In the genomic region with DNA sequence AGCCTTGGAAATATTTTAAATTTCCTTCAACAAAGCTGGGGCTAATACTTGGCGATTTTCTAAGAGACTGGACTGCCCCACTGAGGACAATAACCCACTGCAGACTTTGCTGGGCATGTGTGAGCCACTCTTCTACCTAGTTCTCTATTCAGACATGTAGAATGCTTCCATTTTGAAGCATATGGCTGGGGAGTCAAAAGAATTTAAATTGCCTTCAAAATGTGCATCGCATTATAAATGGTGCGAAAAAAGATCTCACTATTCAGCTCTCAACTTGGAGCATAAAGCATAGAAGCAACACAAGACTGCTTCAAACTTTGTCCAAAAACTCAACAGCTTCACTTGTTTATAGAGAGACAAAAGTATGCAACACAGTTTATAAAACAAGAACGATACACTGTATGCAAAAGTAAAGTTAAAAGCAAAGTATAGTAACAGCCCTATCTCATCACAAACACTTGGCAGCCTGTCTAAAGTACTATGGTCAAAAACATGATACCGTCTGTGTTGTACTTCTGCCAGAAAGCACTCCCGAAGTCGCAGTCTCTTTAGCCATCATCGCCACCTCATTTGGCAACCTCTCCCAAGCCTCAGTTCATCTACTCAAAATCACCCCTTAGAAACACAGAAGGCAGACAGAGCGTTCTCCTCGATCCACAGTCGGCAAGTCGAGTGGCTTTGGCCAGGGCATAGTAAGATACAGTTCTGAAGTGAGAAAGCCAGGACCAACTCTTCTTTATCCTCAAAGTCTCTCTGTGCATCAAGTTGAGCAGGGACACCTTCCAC, we compare ENCODE assay signal across 9 mouse cellular contexts.
DNase-seq lines count a peak whose midpoint lies in the region; ATAC-seq lines count a peak whose summit lies in the region.
"Had no signal": no experiment of that assay in that cellular context is flagged by ENCODE, and none has a peak within 500 bp of the region (broad histone marks: within the 10 kb centered on the region; RNA-seq: fewer than 3 reads in every experiment).

No protein-coding gene starts in this region.

- H3K9me3 ChIP-seq in kidney, embryonic 16.5 days (ENCODE audit: low read length), result no peaks in the 10 kb centered on the region
- H3K9me3 ChIP-seq in kidney, embryonic 15.5 days (replicated peaks), result no peaks in the 10 kb centered on the region
- no peaks in the 10 kb centered on the region for H3K9me3 ChIP-seq in forebrain, embryonic 14.5 days (replicated peaks; ENCODE audit: control insufficient read depth, low read length)
- H3K9me3 ChIP-seq in heart, embryonic 15.5 days (replicated peaks), result no peaks in the 10 kb centered on the region

- 82% methylated on average over 12 of the region's 12 CpGs for WGBS in kidney, embryonic 16.5 days
- WGBS in kidney, embryonic 15.5 days, result 80% methylated on average over 12 of the region's 12 CpGs
- WGBS in forebrain, embryonic 14.5 days, result 35% methylated on average over 12 of the region's 12 CpGs
- WGBS in heart, embryonic 15.5 days, result 28% methylated on average over 12 of the region's 12 CpGs

- no peak overlapping the region for H3K4me2 ChIP-seq in kidney, embryonic 16.5 days (replicated peaks; ENCODE audit: low read depth, low read length)
- no peak overlapping the region for H3K4me2 ChIP-seq in kidney, embryonic 15.5 days
- H3K4me2 ChIP-seq in forebrain, embryonic 14.5 days (ENCODE audit: low read length), result no peak overlapping the region
- peak overlapping the region; percentile 39 for H3K4me2 ChIP-seq in heart, embryonic 15.5 days

- H3K4me3 ChIP-seq in kidney, embryonic 16.5 days (ENCODE audit: low read length), result no peak overlapping the region
- no peak overlapping the region for H3K4me3 ChIP-seq in kidney, embryonic 15.5 days (replicated peaks)
- no peak overlapping the region for H3K4me3 ChIP-seq in forebrain, embryonic 14.5 days (ENCODE audit: low read depth, low read length)
- no peak overlapping the region for H3K4me3 ChIP-seq in heart, embryonic 15.5 days

- no peaks in the 10 kb centered on the region for H3K36me3 ChIP-seq in kidney, embryonic 16.5 days (ENCODE audit: insufficient read depth, low read length)
- H3K36me3 ChIP-seq in kidney, embryonic 15.5 days, result no peaks in the 10 kb centered on the region
- no peaks in the 10 kb centered on the region for H3K36me3 ChIP-seq in forebrain, embryonic 14.5 days (ENCODE audit: control insufficient read depth, insufficient read depth, low read length)
- no peaks in the 10 kb centered on the region for H3K36me3 ChIP-seq in heart, embryonic 15.5 days

- ATAC-seq in kidney, embryonic 16.5 days (ENCODE audit: low FRiP score, low TSS enrichment), result no peak
- ATAC-seq in kidney, embryonic 15.5 days (replicated peaks; ENCODE audit: low FRiP score), result no peak
- ATAC-seq in forebrain, embryonic 14.5 days, result peak; percentile 49; the same call in 1 of the 2 replicates
- no peak; the same call in 1 of the 2 replicates for ATAC-seq in heart, embryonic 15.5 days (replicated peaks; ENCODE audit: insufficient number of reproducible peaks, insufficient read depth, low FRiP score, low read depth)

- no peaks in the 10 kb centered on the region for H3K27me3 ChIP-seq in kidney, embryonic 16.5 days (ENCODE audit: insufficient read depth, low read length)
- H3K27me3 ChIP-seq in kidney, embryonic 15.5 days, result no peaks in the 10 kb centered on the region
- no peaks in the 10 kb centered on the region for H3K27me3 ChIP-seq in forebrain, embryonic 14.5 days (replicated peaks; ENCODE audit: control insufficient read depth, insufficient read depth, low read length)
- H3K27me3 ChIP-seq in heart, embryonic 15.5 days, result no peaks in the 10 kb centered on the region

- H3K27ac ChIP-seq in kidney, embryonic 16.5 days (ENCODE audit: low read length), result peak overlapping the region; percentile 3; the same call in 1 of the 2 replicates
- H3K27ac ChIP-seq in kidney, embryonic 15.5 days, result no peak overlapping the region
- H3K27ac ChIP-seq in forebrain, embryonic 14.5 days (ENCODE audit: low read depth, low read length), result peak overlapping the region; percentile 48; the same call in 1 of the 2 replicates
- H3K27ac ChIP-seq in heart, embryonic 15.5 days, result peak overlapping the region; percentile 72

- peak; percentile 60 for DNase-seq in forebrain, embryonic 14.5 days (ENCODE audit: low spot score)
- DNase-seq in lung, postnatal 4 days, result peak; percentile 78 to 88
- no peak for DNase-seq in adrenal gland, postnatal 14 days
- no peak for DNase-seq in Muller cell, postnatal 12 days (ENCODE audit: inconsistent ontology term)
- DNase-seq: kidney, adult 9 months; thymus, adult 18-20 months had no signal

- H3K4me1 ChIP-seq in kidney, embryonic 16.5 days (ENCODE audit: insufficient read depth, low read length), result peaks cover 39% of the 10 kb centered on the region
- peaks cover 53% of the 10 kb centered on the region for H3K4me1 ChIP-seq in kidney, embryonic 15.5 days
- H3K4me1 ChIP-seq in forebrain, embryonic 14.5 days (ENCODE audit: control insufficient read depth, insufficient read depth, low read length), result peaks cover 54% of the 10 kb centered on the region
- H3K4me1 ChIP-seq in heart, embryonic 15.5 days (replicated peaks), result peaks cover 83% of the 10 kb centered on the region

- no peak overlapping the region for H3K9ac ChIP-seq in kidney, embryonic 16.5 days (replicated peaks; ENCODE audit: low read length)
- H3K9ac ChIP-seq in kidney, embryonic 15.5 days, result no peak overlapping the region
- H3K9ac ChIP-seq in forebrain, embryonic 14.5 days (ENCODE audit: low read length), result no peak overlapping the region
- peak overlapping the region; percentile 33; the same call in 1 of the 2 replicates for H3K9ac ChIP-seq in heart, embryonic 15.5 days

Comparison
In these comparisons a context has a peak if more than half of its experiments do, and no peak if none do; other contexts are left out.
1. DNase-seq: peak in forebrain, embryonic 14.5 days (single experiment) and lung, postnatal 4 days (2 of 2); none in adrenal gland, postnatal 14 days (single experiment) and Muller cell, postnatal 12 days (single experiment).